ENCODE assay signal across 24 mouse cellular contexts in the genomic region with DNA sequence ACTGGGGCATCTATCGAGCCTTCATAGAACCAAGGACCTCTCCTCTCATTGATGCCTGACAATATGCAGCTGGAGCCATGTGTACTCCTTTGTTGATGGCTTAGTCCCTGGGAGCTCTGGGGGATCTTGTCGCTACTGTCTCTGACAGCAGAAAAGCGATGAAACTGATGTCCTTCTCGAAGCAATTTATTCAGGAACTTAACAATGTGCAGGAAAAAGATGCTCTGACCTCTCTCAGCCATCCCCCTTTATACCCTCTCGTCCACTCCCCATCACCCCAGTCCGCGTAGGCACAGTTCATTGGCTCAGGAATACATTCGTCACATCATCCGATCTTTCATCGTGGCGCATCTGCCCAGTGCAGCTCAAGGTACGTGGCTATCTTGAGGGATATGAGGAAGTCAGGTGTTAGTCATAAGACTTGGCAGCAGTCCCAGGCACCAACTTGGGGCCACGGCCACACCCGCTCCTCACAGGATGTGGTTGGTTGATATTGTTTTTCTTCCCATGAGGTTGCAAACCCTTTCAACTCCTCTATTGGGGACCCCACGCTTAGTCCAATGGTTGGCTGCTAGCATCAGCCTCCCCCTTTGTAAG.
"Had no signal": no experiment of that assay in that cellular context is flagged by ENCODE, and none has a peak within 500 bp of the region (broad histone marks: within the 10 kb centered on the region; RNA-seq: fewer than 3 reads in every experiment).

No protein-coding gene starts in this region.

- H3K36me3 ChIP-seq: embryonic facial prominence, embryonic 10.5 days; embryonic facial prominence, embryonic 12.5 days; embryonic facial prominence, embryonic 13.5 days; embryonic facial prominence, embryonic 15.5 days; forebrain, embryonic 10.5 days; forebrain, embryonic 12.5 days; forebrain, embryonic 15.5 days; heart, embryonic 10.5 days had no signal

- H3K9ac ChIP-seq: embryonic facial prominence, embryonic 12.5 days; embryonic facial prominence, embryonic 13.5 days; embryonic facial prominence, embryonic 15.5 days; forebrain, embryonic 12.5 days; forebrain, embryonic 13.5 days; forebrain, embryonic 15.5 days; forebrain, postnatal 0 days had no signal

- DNase-seq: cerebellum, postnatal 10 days; cerebellum, postnatal 14 days; cerebellum, postnatal 25 days; cerebellum, postnatal 36 days; embryo, embryonic 11 days; forebrain, postnatal 0 days; gastrocnemius, adult 2 months; gastrocnemius, postnatal 10 days; gastrocnemius, postnatal 14 days; gastrocnemius, postnatal 25 days; gastrocnemius, postnatal 36 days; heart, adult 11 months; heart, adult 18-20 months; heart, adult 2 months had no signal

- H3K4me3 ChIP-seq: embryonic facial prominence, embryonic 10.5 days; embryonic facial prominence, embryonic 12.5 days; embryonic facial prominence, embryonic 13.5 days; embryonic facial prominence, embryonic 15.5 days; erythroblast, embryonic 14.5 days; forebrain, embryonic 10.5 days; forebrain, embryonic 12.5 days; forebrain, embryonic 13.5 days; forebrain, embryonic 15.5 days; gastrocnemius, adult 2 months; heart, adult 2 months; heart, embryonic 10.5 days had no signal

- H3K27me3 ChIP-seq: embryonic facial prominence, embryonic 12.5 days; embryonic facial prominence, embryonic 13.5 days; embryonic facial prominence, embryonic 15.5 days; forebrain, embryonic 12.5 days; forebrain, embryonic 13.5 days; forebrain, embryonic 15.5 days had no signal

- H3K9me3 ChIP-seq: embryonic facial prominence, embryonic 10.5 days; embryonic facial prominence, embryonic 12.5 days; embryonic facial prominence, embryonic 13.5 days; embryonic facial prominence, embryonic 15.5 days; forebrain, embryonic 10.5 days; forebrain, embryonic 12.5 days; forebrain, embryonic 13.5 days; forebrain, embryonic 15.5 days; heart, embryonic 10.5 days had no signal

- H3K4me1 ChIP-seq: embryonic facial prominence, embryonic 10.5 days; embryonic facial prominence, embryonic 12.5 days; embryonic facial prominence, embryonic 13.5 days; embryonic facial prominence, embryonic 15.5 days; forebrain, embryonic 10.5 days; forebrain, embryonic 12.5 days; forebrain, embryonic 13.5 days; forebrain, embryonic 15.5 days; heart, embryonic 10.5 days had no signal

- H3K27ac ChIP-seq: embryonic facial prominence, embryonic 10.5 days; embryonic facial prominence, embryonic 12.5 days; embryonic facial prominence, embryonic 13.5 days; embryonic facial prominence, embryonic 15.5 days; forebrain, embryonic 10.5 days; forebrain, embryonic 12.5 days; forebrain, embryonic 13.5 days; forebrain, embryonic 15.5 days; gastrocnemius, adult 2 months; heart, adult 2 months; heart, embryonic 10.5 days had no signal
